Mouse (Mus musculus): ENCODE results near the gene Cdipt.

Gene Cdipt

GRCm38 (mm10) chr7:127013385-127013784 lies 37.7 kb downstream of the Cdipt start:
- DNase-seq = no peak

GRCm38 (mm10) chr7:127014320-127014719 lies 38.6 kb downstream of the Cdipt start, which contains the start of gene Mvp:
Gene Mvp (minus strand): TSS chr7:127014621.
- DNase-seq = no peak

- no peak for DNase-seq
These were observed 39.3 kb downstream of the Cdipt start for GRCm38 (mm10) chr7:127014993-127015392.

DNA sequence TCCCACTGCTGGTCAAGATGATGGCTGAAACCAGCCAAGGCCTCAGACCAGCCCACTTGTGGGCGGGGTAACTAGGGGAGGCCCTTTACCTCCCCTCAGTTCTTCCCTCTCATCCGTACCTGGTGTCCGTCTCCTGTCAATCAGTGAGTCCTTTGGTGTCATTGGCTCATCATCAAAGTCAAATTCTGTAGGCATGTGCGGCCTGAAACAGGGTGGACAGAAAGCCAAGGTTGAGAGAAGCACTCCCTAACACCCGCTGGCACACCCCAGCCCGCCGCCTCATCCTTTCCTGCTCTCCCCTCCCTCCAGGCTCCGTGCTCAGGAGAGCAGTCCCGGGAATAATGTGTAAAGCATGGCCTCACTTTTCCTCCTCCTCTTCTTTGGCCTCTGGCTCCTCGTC lies 40.4 kb downstream of the Cdipt start:
- DNase-seq = no peak

GRCm38 (mm10) chr7:127016481-127016485 lies 40.6 kb downstream of the Cdipt start, which contains the start of gene Pagr1b:
Gene Pagr1b (minus strand): TSS chr7:127016484.
- no peak for DNase-seq

GRCm38 (mm10) chr7:127016486-127016938 lies 40.8 kb downstream of the Cdipt start:
- peak; percentile 54 for DNase-seq

- peak; percentile 98 for DNase-seq
These were observed 41.5 kb downstream of the Cdipt start, which contains the start of gene Pagr1a for GRCm38 (mm10) chr7:127016971-127017949. Gene Pagr1a (minus strand): TSS chr7:127017352.

DNA sequence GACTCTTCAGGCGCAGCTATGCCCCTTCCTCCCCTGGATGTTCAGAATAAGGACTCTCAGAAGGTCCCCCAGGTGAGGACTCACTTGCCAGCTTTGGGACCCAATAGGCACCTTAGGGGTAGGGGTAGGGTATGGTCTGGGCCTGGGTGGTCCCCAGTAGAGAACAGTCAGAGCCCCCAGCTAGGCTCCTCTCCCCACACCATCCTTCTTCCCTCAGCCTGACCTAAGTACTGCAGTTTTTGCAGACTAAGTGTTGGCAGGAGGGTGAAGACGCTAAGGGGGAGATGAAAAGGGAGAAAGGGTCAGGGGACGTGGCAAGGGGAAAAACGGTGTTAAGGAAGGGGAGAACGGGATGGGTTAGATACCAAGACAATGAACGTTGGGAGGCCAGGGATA lies 42.2 kb downstream of the Cdipt start:
- DNase-seq = no peak

GRCm38 (mm10) chr7:127018416-127019305 lies 42.9 kb downstream of the Cdipt start:
- DNase-seq = no peak

GRCm38 (mm10) chr7:127019306-127019960 lies 43.7 kb downstream of the Cdipt start:
- DNase-seq = no peak

GRCm38 (mm10) chr7:127020031-127020430 lies 44.3 kb downstream of the Cdipt start:
- no peak for DNase-seq

- DNase-seq = no peak
These were observed 44.8 kb downstream of the Cdipt start for GRCm38 (mm10) chr7:127020491-127020890.

DNA sequence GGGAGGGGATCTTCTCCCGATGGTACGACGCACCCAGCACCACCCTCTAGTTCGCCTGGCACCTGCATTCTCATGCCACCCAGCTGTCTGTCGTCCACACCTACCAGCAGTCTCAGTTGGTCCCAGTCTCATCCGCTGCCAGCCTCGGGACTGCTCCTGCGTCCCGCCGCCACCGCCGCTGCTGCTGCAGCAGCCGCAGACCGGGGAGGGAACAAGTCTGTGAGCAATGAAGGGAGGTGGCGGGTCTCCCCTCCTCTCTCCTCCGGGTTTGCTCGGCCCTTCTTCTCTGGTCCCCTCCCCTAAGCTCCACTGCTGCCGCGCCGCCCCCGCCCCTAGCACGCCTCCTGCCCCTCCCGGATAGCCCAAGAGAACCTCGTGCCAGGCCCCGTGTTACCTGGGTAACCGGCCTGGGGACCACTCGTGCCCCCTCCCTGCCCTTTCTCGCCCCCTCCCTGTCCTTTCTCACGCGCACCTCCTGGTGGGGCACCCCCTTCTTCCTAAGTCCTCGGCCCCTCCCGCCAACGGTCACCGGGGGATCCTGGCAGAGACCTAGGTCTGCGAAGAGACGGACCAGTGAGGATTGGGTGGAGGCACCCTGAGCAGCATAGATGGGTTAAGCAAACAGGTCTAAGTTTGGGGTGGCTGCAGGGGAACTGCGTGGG lies 45.3 kb downstream of the Cdipt start, which contains the start of the genes Gm42742 and Prrt2:
Gene Gm42742 (minus strand): TSS at position 197 of the 662 bp plus-strand sequence.
Gene Prrt2 (minus strand): TSS at position 311 of the 662 bp plus-strand sequence.
- peak; percentile 75 for DNase-seq

DNA sequence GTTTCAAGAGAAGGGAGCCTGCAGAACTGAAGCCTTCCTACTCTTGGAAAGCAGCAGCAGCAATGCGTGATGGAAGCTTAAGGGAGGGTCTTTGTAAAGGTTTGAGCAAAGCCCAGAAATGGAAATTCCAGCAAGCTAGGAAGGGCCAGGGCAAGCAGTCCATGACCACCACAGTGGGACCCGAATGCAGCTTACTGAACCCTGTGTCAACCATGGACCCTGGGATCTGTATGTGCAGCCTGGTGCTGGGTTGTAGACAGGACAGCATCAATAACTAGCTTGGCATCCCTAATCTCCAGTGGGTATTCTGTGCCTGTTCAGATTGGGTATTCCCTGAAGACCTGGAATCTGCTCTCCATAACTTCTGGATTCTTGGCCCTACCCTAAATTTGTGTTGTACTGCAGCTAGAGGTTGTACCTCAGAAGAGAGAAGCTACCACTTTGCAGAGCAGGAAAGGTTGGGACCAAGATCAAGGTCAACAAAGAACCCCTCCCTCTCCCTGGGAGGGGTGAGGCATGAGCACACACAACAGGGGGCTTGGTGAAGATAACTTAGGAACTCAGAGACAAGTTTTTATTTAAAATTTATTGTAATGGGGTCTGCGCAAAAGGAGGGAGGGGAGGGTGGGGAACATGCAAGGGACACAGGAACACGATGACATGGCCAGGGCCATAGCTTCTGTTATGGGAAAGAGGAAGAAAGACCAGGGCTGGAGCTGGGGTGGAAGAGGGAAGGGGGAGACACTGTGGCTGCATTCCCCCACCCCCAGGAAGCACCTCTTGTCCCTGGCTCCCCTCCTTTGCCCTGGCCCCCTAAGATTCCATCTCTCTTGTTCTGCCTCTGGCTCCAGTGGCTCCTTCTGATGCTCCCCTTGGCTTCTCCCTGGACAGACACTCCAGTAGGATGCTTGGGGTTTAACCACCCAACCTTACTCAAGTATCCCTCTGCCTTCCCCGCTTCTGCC lies 46.1 kb downstream of the Cdipt start:
- no peak for DNase-seq

DNA sequence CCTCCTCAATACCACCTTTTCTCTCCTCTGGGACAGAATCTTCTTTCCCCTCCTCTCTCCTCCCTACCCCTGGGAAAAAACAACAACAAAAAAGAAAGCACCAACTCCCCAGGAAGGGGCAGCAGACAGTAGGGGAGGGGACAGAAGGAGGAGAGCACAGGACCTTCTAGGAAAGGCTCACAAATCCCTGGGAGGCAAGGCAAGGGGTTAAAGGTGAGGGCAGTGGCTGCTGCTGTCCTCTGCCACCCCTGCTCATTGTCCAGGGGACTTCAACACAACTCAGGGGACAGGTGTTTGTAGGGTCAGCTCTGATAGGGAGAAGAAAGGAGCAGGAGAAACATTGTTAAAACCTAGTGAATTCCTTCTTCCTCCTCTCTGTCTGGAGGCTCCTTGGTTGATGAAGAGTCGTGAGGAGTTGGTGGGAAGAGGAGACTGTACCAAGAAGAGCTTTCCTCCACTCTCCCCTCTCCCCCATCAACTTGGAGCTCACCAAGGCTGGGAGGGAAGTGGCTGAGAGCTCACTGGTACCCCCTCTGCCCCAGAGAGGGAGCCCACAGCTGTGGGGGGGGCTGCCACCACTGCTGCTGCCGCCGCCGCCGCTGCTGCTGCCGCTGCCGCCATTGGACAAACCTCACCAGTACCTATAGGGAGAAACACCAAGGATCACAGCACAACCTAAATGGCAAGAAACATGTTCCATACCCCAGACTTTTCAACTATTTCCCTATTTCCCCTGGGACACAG lies 47.0 kb downstream of the Cdipt start:
- DNase-seq = no peak

DNA sequence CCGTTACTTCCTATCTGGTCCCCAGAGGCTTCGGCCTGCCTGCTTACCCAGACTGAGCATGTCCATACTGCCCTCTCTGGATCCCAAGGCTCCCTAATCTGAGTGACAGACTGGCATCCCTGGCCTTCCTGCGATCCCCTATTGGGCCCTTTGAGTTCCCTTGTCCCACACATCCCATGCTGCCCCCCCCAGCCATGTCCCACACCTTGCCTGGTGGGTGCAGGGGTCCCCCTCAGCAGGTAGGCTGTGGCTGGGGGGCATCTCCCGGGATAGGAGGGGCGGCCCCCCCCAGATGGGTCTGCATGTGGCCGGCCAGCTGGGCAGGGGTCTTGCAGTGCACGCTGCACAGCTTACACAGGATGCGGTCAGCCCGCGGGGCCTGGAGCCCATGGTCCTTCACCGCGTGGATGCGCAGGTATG lies 47.6 kb downstream of the Cdipt start:
- DNase-seq = no peak

- DNase-seq = no peak
These were observed 48.4 kb downstream of the Cdipt start for GRCm38 (mm10) chr7:127023896-127024690.

GRCm38 (mm10) chr7:127024755-127025555 lies 49.2 kb downstream of the Cdipt start:
- peak; percentile 74 for DNase-seq

All from right cerebral cortex, postnatal 14 days (tissue).